Mouse (Mus musculus): ENCODE data around the gene Nt5c3. TPM values are rescaled to one million over a fixed set of nuclear protein-coding genes. Genes with fewer than 3 reads are reported as not detected.

Nt5c3 gene
- polyA plus RNA-seq, 1 experiment from 2014 or later = 159 TPM

- no peak overlapping the region for H3K9ac ChIP-seq (replicated peaks)
- H3K9me3 ChIP-seq = no peaks in the 10 kb centered on the region
- WGBS = 94% methylated on average over 2 of the region's 2 CpGs
- H3K36me3 ChIP-seq = no peaks in the 10 kb centered on the region
- H3K27ac ChIP-seq (replicated peaks) = no peak overlapping the region
- H3K4me2 ChIP-seq (replicated peaks) = no peak overlapping the region
- peaks cover 7% of the 10 kb centered on the region; the same call in 1 of the 2 replicates for H3K4me1 ChIP-seq
- no peaks in the 10 kb centered on the region for H3K27me3 ChIP-seq
- no peak for ATAC-seq (replicated peaks)
- H3K4me3 ChIP-seq = no peak overlapping the region
These were observed 7.5 kb downstream of the Nt5c3 start for GRCm38 (mm10) chr6:56916279-56916678.

DNA sequence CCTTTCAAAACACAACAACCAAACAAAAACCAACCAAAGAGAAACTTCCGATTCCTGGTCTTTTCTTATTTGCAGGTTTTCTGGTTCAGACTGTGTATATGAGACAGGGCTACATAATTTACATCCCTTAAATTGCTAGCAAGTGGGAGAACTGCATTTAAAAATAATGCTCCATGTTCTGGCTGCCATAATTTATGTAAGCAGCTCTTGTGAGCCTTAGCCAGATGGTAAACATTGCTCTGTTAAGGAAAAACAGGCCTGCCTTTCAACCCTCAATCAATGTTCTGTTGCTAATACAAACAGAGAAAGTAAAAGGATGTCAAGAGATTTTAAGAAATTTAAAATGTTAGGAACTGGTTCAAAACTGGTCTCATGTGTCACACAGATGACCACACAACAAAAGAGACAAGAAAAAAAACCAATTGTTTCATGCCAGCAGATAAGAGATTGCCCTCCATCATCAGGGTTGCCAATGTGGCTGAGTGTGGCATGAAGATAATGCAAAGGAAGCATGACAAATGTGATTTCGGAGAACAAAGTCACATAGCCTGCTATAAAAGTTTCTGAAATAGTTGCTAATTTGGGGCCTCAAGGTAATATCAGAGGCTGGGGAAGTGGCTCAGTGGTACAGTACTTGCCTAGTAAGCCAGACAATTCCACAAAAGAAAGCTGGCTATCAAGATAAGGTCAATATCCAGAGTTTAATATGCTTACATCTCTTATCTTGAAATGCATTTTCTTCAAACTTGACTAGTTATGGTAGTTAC, 10.5 kb downstream of the Nt5c3 start:
- no peak overlapping the region for H3K9ac ChIP-seq (replicated peaks)
- H3K9me3 ChIP-seq = no peaks in the 10 kb centered on the region
- ATAC-seq (replicated peaks) = no peak
- H3K27me3 ChIP-seq = no peaks in the 10 kb centered on the region
- H3K27ac ChIP-seq (replicated peaks) = no peak overlapping the region
- H3K4me1 ChIP-seq = peaks cover 6% of the 10 kb centered on the region; the same call in 1 of the 2 replicates
- H3K4me2 ChIP-seq (replicated peaks) = no peak overlapping the region
- H3K4me3 ChIP-seq = no peak overlapping the region
- 89% methylated on average over 2 of the region's 2 CpGs for WGBS
- no peaks in the 10 kb centered on the region for H3K36me3 ChIP-seq

GRCm38 (mm10) chr6:56910910-56911309, 12.8 kb downstream of the Nt5c3 start:
- Histone ChIP-seq H3K36me3 (no peaks in the 10 kb centered on the region), H3K9ac (replicated peaks) (no peak overlapping the region), H3K27me3 (no peaks in the 10 kb centered on the region), H3K9me3 (no peaks in the 10 kb centered on the region), H3K4me1 (peaks cover 4% of the 10 kb centered on the region; the same call in 1 of the 2 replicates), H3K4me3 (no peak overlapping the region), H3K27ac (replicated peaks) (no peak overlapping the region), H3K4me2 (replicated peaks) (no peak overlapping the region)
- 80% methylated on average over 2 of the region's 2 CpGs for WGBS
- no peak for ATAC-seq (replicated peaks)

- H3K27ac ChIP-seq (replicated peaks) = no peak overlapping the region
- no peaks in the 10 kb centered on the region for H3K9me3 ChIP-seq
- peaks cover 11% of the 10 kb centered on the region for H3K4me1 ChIP-seq
- H3K9ac ChIP-seq (replicated peaks) = no peak overlapping the region
- WGBS = 14% methylated on average over 4 of the region's 4 CpGs
- no peak overlapping the region for H3K4me2 ChIP-seq (replicated peaks)
- H3K4me3 ChIP-seq = no peak overlapping the region
- H3K27me3 ChIP-seq = no peaks in the 10 kb centered on the region
- ATAC-seq (replicated peaks) = no peak
- H3K36me3 ChIP-seq = no peaks in the 10 kb centered on the region
These were observed 14.8 kb downstream of the Nt5c3 start for GRCm38 (mm10) chr6:56908912-56909311.

DNA sequence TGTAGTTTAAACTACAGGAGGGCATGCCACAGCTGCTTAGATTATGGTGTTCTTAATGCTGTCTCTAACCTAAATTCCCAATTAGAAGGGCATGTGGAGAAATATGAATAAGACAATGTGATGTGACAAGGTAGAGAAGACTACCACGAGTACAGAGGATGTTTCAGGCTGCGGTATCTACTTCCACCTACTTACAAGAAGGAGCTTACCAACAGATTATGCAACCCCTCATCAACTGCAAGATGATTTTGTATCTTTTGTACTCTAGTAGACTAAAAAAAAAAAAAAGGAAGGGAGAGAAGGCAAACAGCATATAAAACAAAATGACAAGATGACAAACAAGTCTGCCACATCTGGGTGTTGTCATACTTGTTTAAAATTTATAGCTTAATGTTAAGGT, 15.3 kb downstream of the Nt5c3 start:
- H3K27me3 ChIP-seq = no peaks in the 10 kb centered on the region
- WGBS = 92% methylated on average over 2 of the region's 2 CpGs
- no peak overlapping the region for H3K4me3 ChIP-seq
- no peak for ATAC-seq (replicated peaks)
- no peak overlapping the region for H3K27ac ChIP-seq (replicated peaks)
- peaks cover 13% of the 10 kb centered on the region for H3K4me1 ChIP-seq
- no peaks in the 10 kb centered on the region for H3K9me3 ChIP-seq
- H3K36me3 ChIP-seq = no peaks in the 10 kb centered on the region
- H3K9ac ChIP-seq (replicated peaks) = no peak overlapping the region
- no peak overlapping the region for H3K4me2 ChIP-seq (replicated peaks)

GRCm38 (mm10) chr6:56907973-56908372, 15.8 kb downstream of the Nt5c3 start:
- H3K9ac ChIP-seq (replicated peaks) = no peak overlapping the region
- H3K4me1 ChIP-seq = peaks cover 15% of the 10 kb centered on the region
- H3K4me2 ChIP-seq (replicated peaks) = no peak overlapping the region
- H3K4me3 ChIP-seq = no peak overlapping the region
- WGBS = 80% methylated on average over 3 of the region's 3 CpGs
- ATAC-seq (replicated peaks) = no peak
- H3K27me3 ChIP-seq = no peaks in the 10 kb centered on the region
- H3K27ac ChIP-seq (replicated peaks) = no peak overlapping the region
- no peaks in the 10 kb centered on the region for H3K9me3 ChIP-seq
- H3K36me3 ChIP-seq = no peaks in the 10 kb centered on the region

DNA sequence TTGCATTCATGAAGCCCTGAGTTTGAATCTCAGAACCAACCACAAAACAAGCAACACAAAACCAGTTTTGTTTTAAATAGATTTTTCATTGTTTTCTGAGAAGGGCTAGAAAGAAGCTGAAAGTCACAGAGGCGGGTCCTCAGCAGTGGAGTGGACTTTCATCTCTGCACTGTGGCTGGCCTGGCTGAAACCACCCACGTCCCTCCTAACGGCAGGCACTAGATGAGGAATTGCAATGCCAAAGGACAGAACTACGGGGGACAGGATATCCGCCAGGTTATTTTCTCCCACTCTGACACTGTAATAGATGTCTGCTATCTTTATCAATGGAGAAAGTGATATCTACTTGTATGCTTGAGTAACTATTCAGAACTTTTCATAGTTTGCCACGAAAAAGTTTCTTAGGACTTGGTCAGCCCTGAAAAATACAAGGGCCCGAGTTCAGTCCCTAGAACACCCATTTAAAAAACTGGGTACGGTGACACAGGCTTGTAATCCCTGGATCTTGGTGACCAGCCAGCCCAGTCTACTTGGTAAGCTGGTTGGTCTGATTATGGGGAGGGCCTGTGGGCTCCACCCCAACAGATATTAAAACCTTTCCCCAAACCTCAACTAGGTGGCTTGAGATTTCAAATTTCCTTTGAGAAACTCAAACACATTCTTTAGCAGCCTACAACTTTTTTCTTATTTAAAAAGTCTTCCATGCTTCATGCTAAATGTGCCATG, 17.4 kb downstream of the Nt5c3 start:
- WGBS = 86% methylated on average over 8 of the region's 8 CpGs
- no peak overlapping the region for H3K4me3 ChIP-seq
- H3K27me3 ChIP-seq = no peaks in the 10 kb centered on the region
- H3K9me3 ChIP-seq = no peaks in the 10 kb centered on the region
- H3K4me1 ChIP-seq = peaks cover 24% of the 10 kb centered on the region
- no peak for ATAC-seq (replicated peaks)
- no peak overlapping the region for H3K27ac ChIP-seq (replicated peaks)
- no peak overlapping the region for H3K4me2 ChIP-seq (replicated peaks)
- no peak overlapping the region for H3K9ac ChIP-seq (replicated peaks)
- H3K36me3 ChIP-seq = no peaks in the 10 kb centered on the region

- Histone ChIP-seq H3K27ac (replicated peaks) (no peak overlapping the region), H3K9me3 (no peaks in the 10 kb centered on the region), H3K9ac (replicated peaks) (no peak overlapping the region), H3K4me1 (peaks cover 24% of the 10 kb centered on the region), H3K27me3 (no peaks in the 10 kb centered on the region), H3K4me3 (no peak overlapping the region), H3K36me3 (no peaks in the 10 kb centered on the region), H3K4me2 (replicated peaks) (no peak overlapping the region)
- 86% methylated on average over 5 of the region's 5 CpGs for WGBS
- no peak for ATAC-seq (replicated peaks)
These were observed 18.2 kb downstream of the Nt5c3 start for GRCm38 (mm10) chr6:56905486-56905885.

DNA sequence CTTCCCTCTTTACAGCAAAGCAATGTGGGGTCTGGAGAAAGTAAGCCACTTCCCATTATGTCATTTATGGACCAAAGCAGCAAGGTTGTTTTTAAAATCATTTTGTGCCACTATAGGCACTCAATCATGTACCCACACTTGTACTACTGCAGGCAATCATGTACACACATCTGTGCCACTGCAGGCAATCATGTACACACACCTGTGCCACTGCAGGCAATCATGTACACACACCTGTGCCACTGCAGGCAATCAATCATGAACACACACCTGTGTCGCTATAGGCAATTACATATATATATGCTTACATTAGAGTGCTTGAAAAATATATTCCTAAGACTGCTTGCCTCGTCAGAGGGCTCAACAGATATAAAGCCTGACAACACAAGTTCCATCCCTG, 18.8 kb downstream of the Nt5c3 start:
- H3K27ac ChIP-seq (replicated peaks) = 0 out of 2 replicates have a peak overlapping the region, but pooled peaks have one; percentile 14
- no peak for ATAC-seq (replicated peaks)
- H3K4me2 ChIP-seq (replicated peaks) = no peak overlapping the region
- no peaks in the 10 kb centered on the region for H3K9me3 ChIP-seq
- H3K4me1 ChIP-seq = peaks cover 24% of the 10 kb centered on the region
- no peaks in the 10 kb centered on the region for H3K27me3 ChIP-seq
- no peak overlapping the region for H3K9ac ChIP-seq (replicated peaks)
- WGBS = 91% methylated on average over 2 of the region's 2 CpGs
- H3K4me3 ChIP-seq = no peak overlapping the region
- no peaks in the 10 kb centered on the region for H3K36me3 ChIP-seq

DNA sequence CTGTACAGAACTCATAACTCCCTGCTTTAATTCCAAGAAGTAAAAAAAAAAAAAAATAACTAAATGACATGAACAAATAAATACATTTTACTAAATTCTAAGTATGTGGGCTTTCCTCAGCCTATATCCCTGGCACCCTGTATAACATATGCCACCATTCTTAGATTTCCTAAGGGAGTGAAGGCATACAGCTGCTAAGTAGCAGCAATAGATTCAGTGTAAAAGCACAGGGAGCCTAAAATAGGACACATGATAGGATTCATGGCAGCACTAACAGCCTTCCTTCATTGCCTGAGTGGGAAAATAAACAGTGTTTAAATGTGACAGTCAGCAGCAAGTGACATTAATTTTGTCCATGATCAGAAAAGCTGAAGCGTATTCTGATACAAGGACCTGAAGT, 19.4 kb downstream of the Nt5c3 start:
- H3K4me3 ChIP-seq = no peak overlapping the region
- peaks cover 24% of the 10 kb centered on the region for H3K4me1 ChIP-seq
- peak; percentile 53; the same call in 1 of the 2 replicates for ATAC-seq (replicated peaks)
- 0 out of 2 replicates have a peak overlapping the region, but pooled peaks have one; percentile 15 for H3K9ac ChIP-seq (replicated peaks)
- H3K4me2 ChIP-seq (replicated peaks) = no peak overlapping the region
- 0 out of 2 replicates have a peak overlapping the region, but pooled peaks have one; percentile 14 for H3K27ac ChIP-seq (replicated peaks)
- no peaks in the 10 kb centered on the region for H3K27me3 ChIP-seq
- H3K36me3 ChIP-seq = no peaks in the 10 kb centered on the region
- H3K9me3 ChIP-seq = no peaks in the 10 kb centered on the region
- WGBS = 76% methylated on average over 1 of the region's 1 CpGs

- no peak overlapping the region for H3K4me3 ChIP-seq
- H3K9me3 ChIP-seq = no peaks in the 10 kb centered on the region
- no peak overlapping the region for H3K4me2 ChIP-seq (replicated peaks)
- H3K4me1 ChIP-seq = peaks cover 24% of the 10 kb centered on the region
- peak; percentile 26 for ATAC-seq (replicated peaks)
- no peaks in the 10 kb centered on the region for H3K36me3 ChIP-seq
- H3K27ac ChIP-seq (replicated peaks) = no peak overlapping the region
- H3K9ac ChIP-seq (replicated peaks) = no peak overlapping the region
- H3K27me3 ChIP-seq = no peaks in the 10 kb centered on the region
- WGBS = 32% methylated on average over 6 of the region's 6 CpGs
These were observed 19.9 kb downstream of the Nt5c3 start for GRCm38 (mm10) chr6:56903831-56904230.

All from forebrain, embryonic 15.5 days (tissue).